Mouse (Mus musculus) stomach, postnatal 0 days (tissue): ENCODE measurements around the gene Adh4. TPM values are rescaled to one million over a fixed set of nuclear protein-coding genes. Genes with fewer than 3 reads are reported as not detected.

Source experiments
- ATAC-seq: fragments of 200-750 bp; cut with Nextera tagmentation; 2 replicates; pipeline ENCODE4 v1.8.0; 2017; ENCODE audit not compliant: low FRiP score, low TSS enrichment
- DNase-seq: peaks from one replicate; pipeline ENCODE4 v3.0.0-alpha.2; 2016; ENCODE audit warnings: low spot score
- H3K27ac ChIP-seq: fragments of 300-500 bp; sonication (generic); replicated peaks from 2 replicates; pipeline ENCODE4 v1.5.1; 2014; ENCODE audit warnings: mild to moderate bottlenecking, control low read depth
- H3K27me3 ChIP-seq: fragments of 300-500 bp; sonication (generic); 2 replicates; pipeline ENCODE4 v1.6.1; 2014; ENCODE audit warnings: low read length; ENCODE audit not compliant: control insufficient read depth, insufficient read depth
- H3K36me3 ChIP-seq: fragments of 300-500 bp; sonication (generic); 2 replicates; pipeline ENCODE4 v1.6.1; 2014; ENCODE audit warnings: low read length, mixed read lengths; ENCODE audit not compliant: control insufficient read depth, insufficient read depth
- H3K4me1 ChIP-seq: fragments of 300-500 bp; sonication (generic); replicated peaks from 2 replicates; pipeline ENCODE4 v1.6.1; 2014; ENCODE audit warnings: antibody characterized with exemption; ENCODE audit not compliant: control insufficient read depth, insufficient read depth
- H3K4me2 ChIP-seq: fragments of 300-500 bp; sonication (generic); replicated peaks from 2 replicates; pipeline ENCODE4 v1.6.1; 2014; ENCODE audit warnings: low read depth, mild to moderate bottlenecking, control low read depth, moderate library complexity
- H3K4me3 ChIP-seq: fragments of 300-500 bp; sonication (generic); 2 replicates; pipeline ENCODE4 v1.5.1; 2014; ENCODE audit warnings: low read depth, low read length, control low read depth
- H3K9ac ChIP-seq: fragments of 300-500 bp; sonication (generic); 2 replicates; pipeline ENCODE4 v1.6.1; 2014; ENCODE audit warnings: mild to moderate bottlenecking, low read length, control low read depth, mixed read lengths
- H3K9me3 ChIP-seq: fragments of 300-500 bp; sonication (generic); 2 replicates; pipeline ENCODE4 v1.6.1; 2016; ENCODE audit warnings: low read length; ENCODE audit not compliant: control insufficient read depth
- CTCF ChIP-seq: IDR thresholded peaks from 2 replicates; pipeline ENCODE4 v1.5.1; 2016; ENCODE audit warnings: antibody characterized with exemption, low read depth, mild to moderate bottlenecking, moderate library complexity
- EP300 ChIP-seq: optimal IDR thresholded peaks from 2 replicates; pipeline ENCODE3; 2016; ENCODE audit warnings: antibody characterized with exemption
- WGBS: fragments of 180-500 bp; shearing (Covaris S2); extraction: QIAGEN DNeasy Blood & Tissue Kit; methylation state at CpG from one replicate; pipeline ENCODE4 v1.1.7; 2014; 5-methylcytosine and 5-hydroxymethylcytosine counted together
- polyA plus RNA-seq: library from polyadenylated mRNA; unstranded; fragments of >200 nt; fragmentation: Nextera tagmentation; extraction: Ambion mirVana; gene quantifications from 2 replicates; pipeline ENCODE4 v1.2.1, GENCODE M21; 2015

Adh4 gene
- polyA plus RNA-seq, 1 experiment from 2014 or later: not detected

- no peaks in the 10 kb centered on the region for H3K27me3 ChIP-seq
- no peak for TF ChIP-seq CTCF
- TF ChIP-seq EP300: no peak
- H3K4me3 ChIP-seq: no peak overlapping the region
- no peaks in the 10 kb centered on the region for H3K9me3 ChIP-seq
- WGBS: 50% methylated on average over 6 of the region's 6 CpGs
- no peak for ATAC-seq
- DNase-seq: no peak
- H3K27ac ChIP-seq: no peak overlapping the region
- H3K9ac ChIP-seq: no peak overlapping the region
- H3K36me3 ChIP-seq: no peaks in the 10 kb centered on the region
- no peaks in the 10 kb centered on the region for H3K4me1 ChIP-seq
- no peak overlapping the region for H3K4me2 ChIP-seq
These were observed 15.2 kb downstream of the Adh4 start for GRCm38 (mm10) chr3:138430360-138430976.

DNA sequence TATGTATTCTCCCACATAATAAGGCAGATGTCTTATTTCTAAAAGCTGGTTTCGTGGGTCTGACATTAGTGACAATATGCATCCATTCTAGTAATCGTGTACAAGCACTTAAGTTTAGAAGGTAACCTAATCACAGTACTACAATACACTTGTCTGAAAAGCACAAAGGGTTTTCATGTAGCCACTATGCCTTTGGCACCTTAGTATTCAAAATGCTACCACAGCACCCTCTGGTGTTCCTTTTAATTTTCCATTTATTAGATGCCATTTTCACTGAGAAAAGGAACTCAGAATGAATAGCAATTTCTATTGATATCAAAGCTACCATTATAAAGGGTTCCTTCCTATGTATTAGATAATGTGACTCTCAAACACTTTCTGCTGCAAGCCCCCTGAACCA is 16.6 kb downstream of the Adh4 start:
- Histone ChIP-seq H3K4me3 (no peak overlapping the region), H3K36me3 (no peaks in the 10 kb centered on the region), H3K4me2 (no peak overlapping the region), H3K27ac (no peak overlapping the region), H3K4me1 (no peaks in the 10 kb centered on the region), H3K9ac (no peak overlapping the region), H3K9me3 (no peaks in the 10 kb centered on the region), H3K27me3 (no peaks in the 10 kb centered on the region)
- ATAC-seq: no peak
- no peak for DNase-seq
- peak; percentile 79 for TF ChIP-seq CTCF
- no peak for TF ChIP-seq EP300
- 65% methylated on average over 2 of the region's 2 CpGs for WGBS

DNA sequence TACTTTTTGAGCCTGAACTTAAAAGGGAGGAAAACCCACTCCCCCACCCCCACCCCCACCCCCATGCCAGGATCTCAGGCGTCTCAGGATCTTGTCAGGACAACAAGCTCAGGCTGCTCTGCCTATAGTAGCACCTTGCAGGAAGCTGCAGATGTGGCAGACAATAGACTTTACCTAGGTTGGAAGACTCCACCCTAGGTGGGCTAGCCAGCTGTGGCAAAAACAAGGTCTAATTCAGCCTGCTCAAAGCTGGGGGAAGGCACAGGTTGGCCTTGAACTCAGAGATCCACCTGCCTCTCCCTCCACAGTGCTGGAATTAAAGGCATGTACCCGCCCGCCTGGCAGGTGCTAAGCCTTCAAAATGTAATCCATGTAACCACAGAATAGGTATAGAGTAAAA is 23.4 kb downstream of the Adh4 start:
- H3K4me3 ChIP-seq: no peak overlapping the region
- H3K4me1 ChIP-seq: no peaks in the 10 kb centered on the region
- ATAC-seq: no peak
- TF ChIP-seq EP300 (no peak), CTCF (no peak)
- H3K27ac ChIP-seq: no peak overlapping the region
- no peak overlapping the region for H3K4me2 ChIP-seq
- no peaks in the 10 kb centered on the region for H3K27me3 ChIP-seq
- no peaks in the 10 kb centered on the region for H3K9me3 ChIP-seq
- WGBS: 68% methylated on average over 3 of the region's 3 CpGs
- H3K9ac ChIP-seq: no peak overlapping the region
- DNase-seq: no peak
- no peaks in the 10 kb centered on the region for H3K36me3 ChIP-seq

DNA sequence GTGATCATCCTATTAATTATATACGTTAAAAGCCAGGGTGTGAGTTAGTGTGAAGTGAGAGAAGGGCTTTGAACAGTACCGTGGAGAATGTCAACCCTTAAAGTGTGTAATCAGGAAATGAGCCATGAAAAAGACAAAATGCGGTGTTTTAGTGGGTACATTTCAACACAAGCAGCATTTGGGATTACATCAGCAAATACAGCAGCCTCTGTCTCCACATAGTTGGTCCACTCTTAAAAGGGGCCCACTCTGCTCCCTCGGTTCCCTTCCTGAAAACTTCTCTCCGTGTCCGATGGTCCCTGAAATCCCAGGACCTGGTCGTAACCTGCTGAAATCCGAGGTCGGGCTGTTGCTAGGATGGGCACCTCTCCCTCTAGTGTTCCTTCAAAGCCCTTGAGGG is 26.9 kb downstream of the Adh4 start:
- 1% methylated on average over 9 of the region's 9 CpGs for WGBS
- no peaks in the 10 kb centered on the region for H3K27me3 ChIP-seq
- TF ChIP-seq EP300: no peak
- TF ChIP-seq CTCF: peak; percentile 44; the same call in 1 of the 2 replicates
- peak overlapping the region; percentile 65 for H3K9ac ChIP-seq
- no peaks in the 10 kb centered on the region; the same call in 1 of the 2 replicates for H3K36me3 ChIP-seq
- H3K9me3 ChIP-seq: no peaks in the 10 kb centered on the region
- DNase-seq: no peak
- peak overlapping the region; percentile 88 for H3K4me2 ChIP-seq
- H3K4me1 ChIP-seq: no peaks in the 10 kb centered on the region
- H3K27ac ChIP-seq: peak overlapping the region; percentile 85
- peak overlapping the region; percentile 86 for H3K4me3 ChIP-seq
- no peak for ATAC-seq

GRCm38 (mm10) chr3:138442612-138443464 is 27.6 kb downstream of the Adh4 start, which contains the start of gene Adh5:
TSS of gene Adh5 (plus strand) at chr3:138443093.
- peak; percentile 48 for TF ChIP-seq CTCF
- no peak for TF ChIP-seq EP300
- Histone ChIP-seq H3K27me3 (no peaks in the 10 kb centered on the region), H3K9me3 (no peaks in the 10 kb centered on the region), H3K4me3 (peak within 1 kb of the TSS; percentile 86), H3K4me1 (no peaks in the 10 kb centered on the region), H3K4me2 (peak within 1 kb of the TSS; percentile 88), H3K36me3 (no peaks in the 10 kb centered on the region; the same call in 1 of the 2 replicates), H3K27ac (peak within 1 kb of the TSS; percentile 85), H3K9ac (peak within 1 kb of the TSS; percentile 83)
- WGBS: under 1% methylated on average over 86 of the region's 86 CpGs
- DNase-seq (peak; percentile 97), ATAC-seq (peak; percentile 100)

- no peaks in the 10 kb centered on the region; the same call in 1 of the 2 replicates for H3K36me3 ChIP-seq
- DNase-seq (no peak), ATAC-seq (no peak)
- peak overlapping the region; percentile 83 for H3K9ac ChIP-seq
- peak overlapping the region; percentile 88 for H3K4me2 ChIP-seq
- H3K9me3 ChIP-seq: no peaks in the 10 kb centered on the region
- TF ChIP-seq CTCF (no peak), EP300 (no peak)
- no peaks in the 10 kb centered on the region for H3K4me1 ChIP-seq
- H3K4me3 ChIP-seq: peak overlapping the region; percentile 86
- no peaks in the 10 kb centered on the region for H3K27me3 ChIP-seq
- H3K27ac ChIP-seq: peak overlapping the region; percentile 72
- WGBS: 3% methylated on average over 9 of the region's 9 CpGs
These were observed 28.2 kb downstream of the Adh4 start for GRCm38 (mm10) chr3:138443465-138443771.
